Mouse (Mus musculus): ENCODE data around the gene Ets1.

- no peak for TF ChIP-seq CTCF (IDR thresholded peaks at IDR 0.05; ENCODE audit: low read depth)
- TF ChIP-seq EP300 (optimal IDR thresholded peaks at IDR 0.05), result no peak
These were observed 113.9 kb downstream of the Ets1 start for GRCm38 (mm10) chr9:32749721-32750480.

Data from stomach, postnatal 0 days (tissue).